Mouse (Mus musculus) heart, adult 18-20 months (tissue): ENCODE results near the gene Mrps18b. TPM values are rescaled to one million over a fixed set of nuclear protein-coding genes. Genes with fewer than 3 reads are reported as not detected.

Source experiments
- DNase-seq, 2 experiments: peaks; one replicate each; pipeline ENCODE4 v3.0.0; 2021 to 2022; ENCODE audit warnings: mixed read lengths in 1 of 2
- microRNA-seq, 2 experiments: library from miRNA; unstranded; fragments of <30 nt; microRNA quantifications; one replicate each; pipeline ENCODE4 v1.2.0; 2022
- total RNA-seq, 2 experiments: library from RNA; stranded (reverse); gene quantifications; 2 replicates each; pipeline ENCODE4 v1.2.3; 2021

Gene Mrps18b
- total RNA-seq, 2 experiments from 2014 or later: 52.1 to 64.7 TPM

DNA sequence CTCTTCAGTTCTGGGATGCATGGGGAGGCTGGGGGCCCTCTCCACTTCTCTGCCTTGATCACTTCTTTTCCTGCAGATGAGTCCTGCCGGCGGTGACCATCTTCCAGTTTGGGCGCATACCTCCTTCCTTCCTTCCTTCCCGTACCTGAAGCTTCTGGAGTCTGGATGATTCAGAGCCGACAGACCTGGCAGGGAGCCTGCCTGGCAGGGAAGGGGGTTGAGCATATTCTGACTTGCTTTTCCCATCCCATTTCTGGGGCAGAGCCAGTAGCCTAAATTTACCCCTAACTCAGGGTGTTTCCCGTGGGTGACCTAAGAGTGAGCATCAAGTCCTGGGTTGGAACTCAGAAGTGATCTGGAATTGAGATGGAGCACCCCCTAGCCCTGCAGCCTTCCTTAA is 41.5 kb downstream of the Mrps18b start:
- DNase-seq: no peak

DNA sequence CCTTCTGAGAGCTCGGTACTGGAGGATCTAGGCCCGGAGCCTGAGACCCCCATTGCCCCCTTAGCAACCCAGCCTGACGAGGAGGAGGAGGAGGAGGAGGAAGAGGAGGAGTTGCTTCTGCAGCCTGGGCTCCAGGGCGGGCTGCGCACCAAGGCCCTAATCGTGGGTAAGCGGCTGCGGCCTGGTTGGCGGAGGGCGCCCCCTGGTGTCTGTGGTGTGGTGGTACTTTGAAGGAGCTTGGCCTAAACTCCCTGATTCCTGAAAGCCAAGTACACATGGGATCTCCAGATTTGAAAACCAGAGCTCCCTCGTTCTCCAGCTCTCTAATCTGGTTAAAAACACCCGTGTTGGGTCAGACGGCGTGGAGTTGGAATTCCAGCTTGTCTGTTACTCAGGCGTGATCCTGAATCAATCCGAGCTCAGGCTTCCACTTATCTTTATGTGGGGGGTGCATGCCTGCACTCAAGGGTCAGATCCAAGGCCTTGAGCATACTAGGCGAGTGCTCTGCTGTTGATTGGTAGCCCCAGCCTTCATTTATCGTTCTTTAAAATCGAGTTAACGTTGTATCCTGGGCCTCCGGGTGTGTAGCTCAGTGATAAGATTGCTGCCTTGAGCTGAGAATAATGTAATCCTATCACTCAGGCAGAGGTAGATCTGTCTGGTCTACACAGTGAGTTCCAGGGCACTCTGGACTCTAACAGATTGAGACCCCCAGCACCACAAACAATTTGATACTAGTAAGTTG is 42.2 kb downstream of the Mrps18b start:
- peak; percentile 90 to 96 for DNase-seq

DNA sequence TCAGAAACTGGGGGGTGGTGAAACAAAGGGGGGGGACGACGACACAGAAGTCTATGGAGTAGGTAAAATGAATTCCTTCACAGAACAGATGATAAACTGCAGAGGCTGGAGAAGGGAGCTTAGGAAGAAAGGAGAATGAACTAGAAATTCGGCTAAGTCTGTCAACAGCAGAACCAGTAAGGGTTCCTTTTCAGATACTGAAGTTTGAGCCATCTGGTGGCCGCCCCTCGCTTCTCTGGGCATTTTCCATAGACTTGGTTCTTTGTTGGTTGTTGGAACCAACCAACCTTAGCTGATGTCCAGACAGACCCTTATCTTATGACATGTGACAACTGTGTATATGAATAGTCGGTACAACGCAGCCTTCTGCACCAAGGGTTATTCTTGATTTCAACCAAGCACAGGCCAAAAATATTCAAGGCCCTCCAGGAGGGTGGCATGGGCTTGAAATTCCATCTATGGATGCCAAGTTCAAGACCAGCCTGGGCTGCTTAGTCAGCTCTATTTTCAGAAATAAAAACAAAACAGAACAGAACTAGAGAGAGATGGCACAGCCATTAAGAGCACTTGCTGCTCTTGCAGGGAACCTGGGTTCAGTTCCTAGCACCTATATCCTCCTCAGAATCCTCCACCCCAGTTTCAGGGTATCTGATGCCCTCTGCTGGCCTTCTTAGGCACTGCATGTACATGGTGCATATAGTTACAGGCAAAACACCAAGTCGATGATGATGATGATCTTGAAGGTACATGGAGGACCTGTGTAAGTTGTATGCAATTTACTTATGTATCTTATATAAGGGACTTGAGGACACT is 45.1 kb downstream of the Mrps18b start:
- peak in 1 of 2 experiments; percentile 54 for DNase-seq

DNA sequence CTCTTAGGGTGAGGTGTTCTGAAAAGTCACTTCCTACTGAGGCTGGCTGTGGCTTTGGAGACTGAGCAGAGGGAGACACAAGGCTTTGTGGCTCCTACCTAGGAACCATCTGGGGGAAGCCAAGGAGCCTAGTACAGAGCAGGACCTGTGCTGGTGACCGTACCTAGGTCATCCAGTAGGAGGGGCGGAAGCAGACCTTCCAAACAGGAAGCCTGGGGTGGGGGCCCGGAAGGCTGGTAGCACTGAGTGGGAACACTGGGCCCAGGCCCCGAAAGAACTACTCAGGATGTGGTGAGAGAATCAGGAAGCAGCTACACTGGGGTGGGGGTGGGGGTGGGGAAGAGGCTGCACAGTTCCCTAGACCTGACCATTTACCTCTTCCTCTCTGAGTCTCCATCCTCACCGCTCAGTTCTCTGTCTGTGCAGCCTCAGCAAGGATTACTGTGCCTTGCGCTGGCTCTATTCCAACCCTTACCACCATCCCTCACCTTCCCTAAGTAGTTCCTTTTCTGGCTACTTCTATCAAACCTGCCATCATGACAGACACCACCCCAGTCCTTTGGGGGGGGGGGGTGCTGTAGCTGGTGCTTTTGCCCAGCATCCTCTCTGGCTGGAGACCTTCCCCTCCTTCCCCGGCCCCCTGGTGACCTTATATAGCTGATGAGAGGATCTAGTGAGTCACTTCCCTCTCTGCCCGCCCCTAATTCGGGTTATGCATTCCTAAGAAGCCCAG is 45.9 kb downstream of the Mrps18b start:
- peak; percentile 79 to 92 for DNase-seq

DNA sequence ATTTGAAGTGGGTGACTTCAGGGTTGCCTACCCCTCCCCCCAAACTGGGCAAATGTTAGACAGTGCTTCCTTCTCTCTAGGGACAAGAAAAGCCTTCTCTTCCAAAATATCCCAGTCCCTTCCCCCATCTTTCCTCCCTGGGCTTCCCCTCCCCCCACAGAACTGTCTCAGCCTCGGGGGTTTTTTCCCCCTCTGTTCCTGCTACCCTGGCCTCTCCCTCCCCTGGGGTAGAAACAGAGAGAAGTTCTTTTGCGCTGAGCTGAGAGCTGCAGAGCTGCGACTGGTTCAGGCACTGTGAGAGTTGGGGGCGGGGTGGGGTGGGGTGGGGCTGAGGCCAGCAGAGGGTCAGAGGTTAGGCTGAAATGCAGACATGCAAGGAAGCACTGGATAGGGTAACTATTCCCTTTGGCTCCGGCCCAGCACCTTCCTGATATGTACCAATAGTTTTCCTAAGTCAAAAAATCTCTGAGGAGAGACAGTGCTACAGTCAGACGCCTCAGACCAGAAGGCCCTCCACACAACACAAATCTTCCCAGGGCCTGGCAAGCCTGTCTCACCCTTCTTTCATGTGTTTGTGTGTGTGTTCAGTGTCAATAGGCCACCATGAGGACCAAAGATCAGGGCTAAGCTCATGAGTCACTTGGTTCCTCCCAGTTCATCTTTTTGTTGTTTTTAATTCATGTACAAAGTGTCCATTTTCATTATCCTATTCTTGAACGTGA is 46.7 kb downstream of the Mrps18b start:
- peak; percentile 78 to 80 for DNase-seq

DNA sequence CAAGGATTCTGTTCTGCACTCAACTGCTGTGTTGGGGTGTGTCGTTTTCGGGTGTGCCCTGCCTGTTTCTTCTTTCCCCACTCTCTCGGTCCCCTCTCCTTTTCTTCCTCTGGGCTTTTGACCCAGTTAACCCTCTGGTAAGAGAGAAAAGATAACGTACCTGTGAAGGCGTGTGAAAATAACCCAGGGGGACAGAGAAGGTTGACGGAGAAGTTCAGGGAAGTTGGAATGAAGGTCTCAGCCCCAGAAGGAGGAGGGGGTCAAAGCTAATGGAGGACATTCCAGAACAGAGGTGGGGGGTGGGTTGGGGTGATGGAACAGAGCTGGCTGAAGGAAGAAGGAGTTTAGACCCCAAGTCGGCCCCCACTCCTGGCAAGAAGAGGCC is 47.2 kb downstream of the Mrps18b start:
- DNase-seq: no peak

DNA sequence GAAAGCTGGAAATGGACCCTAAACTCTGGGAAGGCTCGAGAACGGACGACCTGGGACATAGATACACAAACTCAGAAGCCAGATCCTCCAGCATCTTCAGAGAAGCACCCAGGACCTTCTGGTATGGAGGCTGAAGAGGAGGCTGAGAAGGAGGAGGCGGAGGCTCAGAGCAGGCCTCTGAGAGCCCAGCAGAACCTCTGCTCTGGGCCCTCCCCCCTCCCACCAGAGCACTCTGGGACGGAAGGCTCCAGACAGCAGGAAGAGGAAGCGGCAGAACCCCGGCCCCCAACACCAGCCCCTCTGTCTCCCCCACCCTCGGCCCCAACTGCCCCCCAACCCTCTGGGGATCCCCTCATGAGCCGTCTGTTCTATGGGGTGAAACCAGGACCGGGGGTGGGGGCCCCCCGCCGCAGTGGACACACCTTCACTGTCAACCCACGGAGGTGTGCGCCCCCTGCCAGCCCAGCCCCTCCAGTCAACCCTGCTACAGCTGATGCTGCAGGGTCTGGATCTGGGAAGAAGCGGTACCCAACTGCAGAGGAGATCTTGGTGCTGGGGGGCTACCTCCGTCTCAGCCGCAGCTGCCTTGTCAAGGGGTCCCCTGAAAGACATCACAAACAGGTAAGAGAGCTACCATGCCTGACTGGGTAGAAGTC is 47.9 kb downstream of the Mrps18b start:
- DNase-seq: peak; percentile 55 to 68

DNA sequence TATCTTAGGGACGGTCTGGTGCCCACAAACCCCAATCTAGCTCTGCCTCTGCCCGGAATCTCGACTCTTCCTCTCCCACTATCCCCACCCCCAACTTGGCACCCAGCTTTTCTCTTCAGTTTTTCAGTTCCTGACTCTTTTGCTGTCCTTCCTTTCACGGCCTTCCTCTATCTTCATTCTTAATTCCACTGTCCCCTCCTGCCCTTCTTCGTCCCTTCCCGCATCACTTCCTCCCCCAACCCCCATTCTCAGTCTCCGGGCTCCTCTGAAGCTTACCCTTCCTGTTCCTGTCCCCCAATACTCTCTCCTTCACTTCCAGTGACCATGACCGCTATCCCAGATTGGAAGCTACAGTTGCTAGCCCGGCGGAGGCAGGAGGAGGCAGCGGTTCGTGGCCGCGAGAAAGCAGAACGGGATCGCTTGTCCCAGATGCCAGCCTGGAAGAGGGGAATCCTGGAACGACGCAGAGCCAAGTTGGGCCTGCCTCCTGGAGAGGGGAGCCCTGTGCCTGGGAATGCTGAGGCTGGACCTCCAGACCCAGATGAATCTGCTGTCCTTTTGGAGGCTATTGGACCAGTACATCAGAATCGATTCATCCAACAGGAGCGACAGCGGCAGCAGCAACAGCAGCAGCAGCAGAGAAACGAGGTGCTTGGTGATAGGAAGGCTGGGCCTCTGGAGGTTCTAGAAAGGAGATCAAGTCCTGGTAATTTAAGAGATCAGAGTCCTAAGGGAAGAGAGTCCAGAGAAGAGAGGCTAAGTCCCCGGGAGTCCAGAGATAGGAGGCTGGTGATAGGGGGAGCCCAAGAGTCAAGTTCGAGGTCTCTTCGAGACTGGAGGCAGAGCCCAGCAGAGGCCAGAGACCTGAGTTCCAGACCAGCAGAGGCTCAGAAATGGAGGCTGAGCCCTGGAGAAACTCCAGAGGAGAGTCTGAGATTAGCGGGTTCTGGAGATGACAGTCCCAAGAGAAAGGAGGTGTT is 49.0 kb downstream of the Mrps18b start:
- DNase-seq: peak; percentile 76 to 79

DNA sequence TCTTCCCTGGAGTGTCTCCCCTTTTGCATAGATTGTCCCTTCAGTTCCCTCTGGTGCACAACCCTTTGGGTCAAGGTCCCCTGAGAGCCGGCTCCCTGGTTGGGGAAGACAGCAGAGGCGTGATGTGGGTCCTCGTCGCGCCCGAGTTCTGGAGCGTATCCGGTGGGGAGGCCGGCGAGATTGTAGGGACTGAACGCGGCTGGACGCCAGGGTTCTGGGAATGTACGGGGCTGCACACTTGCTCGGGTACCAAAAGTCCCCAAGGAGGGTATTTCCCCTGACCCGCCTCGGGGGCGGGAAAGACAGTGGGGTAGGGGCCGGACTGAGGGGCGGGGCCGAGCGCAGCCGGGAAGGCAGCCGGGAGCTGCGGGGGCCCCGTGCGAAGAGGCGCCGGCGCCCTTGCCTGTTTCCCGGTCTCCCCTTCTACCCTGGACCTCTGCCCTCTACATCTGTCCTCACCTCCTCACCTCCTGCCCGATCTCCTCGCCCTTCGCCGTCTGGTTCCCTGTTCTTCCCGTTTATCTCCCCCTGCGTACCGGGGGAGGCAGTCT is 49.8 kb downstream of the Mrps18b start:
- DNase-seq: peak in 1 of 2 experiments; percentile 92

DNA sequence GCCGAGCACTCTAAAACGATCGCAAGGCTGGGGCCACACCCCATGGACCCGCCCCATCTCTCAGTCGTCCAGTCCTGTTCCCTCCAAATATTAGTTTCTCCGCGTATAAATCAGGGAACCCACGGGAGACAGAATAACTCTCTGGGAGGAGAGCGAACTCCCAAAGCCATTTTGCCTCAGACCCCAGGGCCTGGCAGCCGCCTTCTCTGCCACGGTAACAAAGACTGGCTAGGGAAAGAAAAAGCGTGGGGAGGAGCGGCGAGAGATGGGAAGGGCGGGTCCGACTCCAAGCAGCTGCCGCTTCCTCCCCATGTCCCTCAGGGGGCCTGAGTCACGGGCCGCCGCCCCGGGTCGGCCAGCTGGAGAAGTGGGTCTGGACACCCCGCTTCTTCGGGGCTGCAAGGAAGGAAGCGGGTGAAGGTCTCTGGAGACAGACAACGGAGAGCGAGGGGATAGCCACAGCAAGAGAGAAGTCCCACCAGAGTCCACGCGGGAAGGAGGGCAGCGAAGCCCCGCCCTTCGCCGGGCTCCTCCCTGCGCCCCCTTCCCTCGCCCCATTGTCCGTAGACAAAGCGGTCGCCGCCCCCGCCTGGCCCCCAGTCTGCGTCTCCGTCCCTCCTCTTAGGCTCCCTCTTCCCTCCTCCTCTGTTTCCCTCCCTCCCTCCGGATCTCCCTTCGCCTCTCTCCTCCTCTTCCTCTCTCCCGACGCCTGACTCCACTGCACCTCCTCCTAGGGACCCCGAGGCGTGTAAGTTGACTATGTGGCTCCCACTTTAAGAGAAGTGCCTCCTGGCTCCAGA is 50.5 kb downstream of the Mrps18b start, which contains the start of gene Ppp1r18:
Gene Ppp1r18, plus strand, starts transcription at position 113 of the 800 bp plus-strand sequence.
- DNase-seq: peak; percentile 88 to 92

DNA sequence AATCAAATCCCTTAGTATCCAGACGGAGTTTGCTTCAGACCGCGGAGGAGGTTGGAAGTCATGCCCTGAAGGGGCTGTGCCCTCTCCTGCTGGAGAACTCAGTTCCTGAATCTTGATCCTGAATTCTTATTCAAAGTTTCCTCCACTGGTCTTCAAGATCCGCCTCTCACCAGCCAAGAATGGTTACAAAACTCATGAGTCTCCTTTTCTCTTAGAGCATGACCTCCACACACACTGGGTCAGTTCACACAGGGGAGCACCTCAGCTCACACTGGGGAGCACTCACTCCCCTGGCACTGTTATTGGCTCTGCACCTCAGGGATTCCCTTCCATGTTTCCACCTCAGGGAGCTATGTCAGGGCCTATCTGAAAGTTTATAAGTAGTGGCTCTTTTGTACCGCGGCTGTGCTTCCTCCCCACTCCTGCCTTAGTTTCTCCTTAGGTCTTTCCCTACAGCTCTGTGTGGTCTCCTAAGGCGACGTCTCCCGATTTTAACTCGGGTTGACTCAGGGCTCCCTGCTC is 51.3 kb downstream of the Mrps18b start:
- DNase-seq: peak in 1 of 2 experiments; percentile 23

DNA sequence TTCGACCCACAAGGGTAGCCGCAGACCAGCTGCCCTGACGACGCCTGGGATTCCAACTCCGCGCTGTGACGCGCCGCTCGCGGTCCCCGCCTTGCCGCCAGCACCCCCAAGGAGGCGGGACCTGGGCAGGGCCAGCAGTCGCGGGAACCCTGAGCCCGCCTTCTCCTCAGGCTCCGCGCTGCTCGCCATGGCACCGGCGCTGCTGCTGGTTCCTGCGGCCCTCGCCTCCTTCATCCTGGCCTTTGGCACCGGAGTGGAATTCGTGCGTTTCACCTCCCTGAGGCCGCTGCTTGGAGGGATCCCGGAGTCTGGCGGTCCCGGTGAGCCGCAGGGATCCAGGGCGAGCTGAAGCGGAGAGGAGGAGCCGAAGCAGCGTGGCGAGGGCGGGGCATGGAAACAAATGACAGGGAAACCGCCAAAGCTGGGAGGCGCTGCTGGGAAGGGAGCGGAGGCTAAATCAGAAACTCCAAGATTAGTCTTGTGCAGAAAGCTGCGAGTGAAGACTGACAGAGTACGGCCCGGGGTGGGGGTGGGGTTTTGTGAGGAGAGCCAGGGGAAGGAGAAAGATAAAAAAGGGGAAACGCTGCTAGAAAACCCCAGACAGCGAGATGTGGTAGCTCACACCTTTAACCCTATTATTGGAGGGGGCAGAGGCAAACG is 54.9 kb downstream of the Mrps18b start, which contains the start of gene Nrm:
Gene Nrm, plus strand, starts transcription at position 121 of the 660 bp plus-strand sequence.
- DNase-seq: peak; percentile 95 to 97

DNA sequence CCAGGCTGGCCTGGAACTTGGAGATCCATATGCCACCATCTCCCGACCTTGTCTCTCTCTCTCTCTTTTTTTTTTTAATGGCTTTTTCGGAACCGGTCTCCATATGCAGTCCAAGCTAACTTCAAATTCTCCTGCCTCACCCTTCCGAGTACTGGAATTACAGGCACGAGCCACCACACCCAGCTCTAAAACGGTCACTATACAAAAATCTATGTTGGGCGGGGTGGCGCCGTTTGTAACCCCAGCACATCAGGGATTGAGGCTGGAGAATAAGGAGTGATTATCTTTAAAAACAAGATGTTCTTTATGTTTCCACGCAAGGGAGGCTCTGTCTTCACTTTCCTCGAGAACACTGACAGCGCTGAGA is 55.4 kb downstream of the Mrps18b start:
- peak in 1 of 2 experiments; percentile 43 for DNase-seq

Small RNA genes within 50 kb of the gene (microRNA-seq; reads per million reads assigned to microRNA genes)
- 0 to 0.76 reads per million in 2 experiments for gene Gm28033
- gene Mir1894: 0 reads per million in 2 experiments
- gene Mir877: 30.3 to 55.9 reads per million in 2 experiments

Other genes with a start within 250 kb of the Mrps18b start
- 10 to 100 TPM; 27.6 to 28.9 TPM for gene Vars2, start 248.8 kb downstream of the Mrps18b start, total RNA-seq
- 10 to 100 TPM; 21.3 to 23.5 TPM for gene Gtf2h4, start 242.7 kb downstream of the Mrps18b start, total RNA-seq
- gene Ddr1, start 211.8 kb downstream of the Mrps18b start, total RNA-seq: 10 to 100 TPM; 21.7 to 24.0 TPM
- gene Ier3, start 94.7 kb downstream of the Mrps18b start, total RNA-seq: 10 to 100 TPM; 20.2 to 25.6 TPM
- 100 to 1,000 TPM; 146 to 154 TPM for gene Flot1, start 93.2 kb downstream of the Mrps18b start, total RNA-seq
- 10 to 100 TPM; 89.4 to 92.2 TPM for gene Tubb5, start 78.1 kb downstream of the Mrps18b start, total RNA-seq
- 10 to 100 TPM; 13.3 to 17.8 TPM for gene Mdc1, start 74.9 kb downstream of the Mrps18b start, total RNA-seq
- gene Nrm, start 55.1 kb downstream of the Mrps18b start, total RNA-seq: 1 to 10 TPM; 1.8 to 2.5 TPM
- gene Ppp1r18, start 50.8 kb downstream of the Mrps18b start, total RNA-seq: 10 to 100 TPM; 15.5 to 15.7 TPM
- 10 to 100 TPM; 18.3 to 20.4 TPM for gene Dhx16, start 36.6 kb downstream of the Mrps18b start, total RNA-seq
- 100 to 1,000 TPM; 101 to 105 TPM for gene 2310061I04Rik, start 19.0 kb downstream of the Mrps18b start, total RNA-seq
- 1 to 10 TPM; 5.9 to 6.5 TPM for gene Atat1, start 6.3 kb downstream of the Mrps18b start, total RNA-seq
- gene Ppp1r10, start within 50 bp of the Mrps18b start, total RNA-seq: 10 to 100 TPM; 22.4 to 28.8 TPM
- 10 to 100 TPM; 67.3 to 68.4 TPM for gene Abcf1, start 53.4 kb upstream of the Mrps18b start, total RNA-seq
- 10 to 100 TPM; 32.0 to 34.7 TPM for gene Gnl1, start 63.5 kb upstream of the Mrps18b start, total RNA-seq
- 1 to 10 TPM; 3.3 to 3.4 TPM for gene Prr3, start 63.8 kb upstream of the Mrps18b start, total RNA-seq
- gene H2-T24, start 104.2 kb upstream of the Mrps18b start, total RNA-seq: 1 to 10 TPM; 6.5 to 6.7 TPM
- gene H2-T23, start 116.5 kb upstream of the Mrps18b start, total RNA-seq: 10 to 100 TPM; 31.7 to 56.7 TPM
- gene H2-T22, start 126.4 kb upstream of the Mrps18b start, total RNA-seq: 10 to 100 TPM; 15.0 to 23.6 TPM
- gene Gm6034, start 126.6 kb upstream of the Mrps18b start, total RNA-seq: not detected
- 10 to 100 TPM in 1 of 2 experiments, 1 to 10 TPM in 1; 5.4 to 10.0 TPM for gene Gm11127, start 142.0 kb upstream of the Mrps18b start, total RNA-seq
- under 1 TPM; 0.27 to 0.28 TPM for gene Gm19684, start 205.3 kb upstream of the Mrps18b start, total RNA-seq
- gene Gm7030, start 213.0 kb upstream of the Mrps18b start, total RNA-seq: under 1 TPM in 1 of 2 experiments, not detected in 1; 0.55 TPM